Mouse (Mus musculus): Measurements from ENCODE around the gene Lyrm4. TPM values are rescaled to one million over a fixed set of nuclear protein-coding genes. Genes with fewer than 3 reads are reported as not detected.

Lyrm4 gene
- polyA plus RNA-seq, 1 experiment from 2014 or later, result 16.9 TPM

- ATAC-seq, result no peak
- H3K4me1 ChIP-seq (replicated peaks; ENCODE audit: control insufficient read depth, insufficient read depth, low read length), result no peaks in the 10 kb centered on the region
- H3K4me2 ChIP-seq (replicated peaks; ENCODE audit: low read depth), result no peak overlapping the region
- no peak for TF ChIP-seq CTCF (IDR thresholded peaks at IDR 0.05; ENCODE audit: low read depth)
- no peaks in the 10 kb centered on the region for H3K9me3 ChIP-seq (ENCODE audit: control insufficient read depth)
- H3K9ac ChIP-seq (ENCODE audit: low read depth, low read length), result no peak overlapping the region
- no peak overlapping the region for H3K27ac ChIP-seq (ENCODE audit: low read depth, low read length)
- no peaks in the 10 kb centered on the region for H3K27me3 ChIP-seq (replicated peaks; ENCODE audit: control insufficient read depth, insufficient read depth, low read length)
- no peak overlapping the region for H3K4me3 ChIP-seq (ENCODE audit: low read depth, low read length)
- 91% methylated on average over 1 of the region's 1 CpGs for WGBS
- H3K36me3 ChIP-seq (ENCODE audit: control insufficient read depth, insufficient read depth), result no peaks in the 10 kb centered on the region
Measured at GRCm38 (mm10) chr13:36056509-36056908, 60.8 kb downstream of the Lyrm4 start.

- no peaks in the 10 kb centered on the region for H3K9me3 ChIP-seq (ENCODE audit: control insufficient read depth)
- ATAC-seq, result no peak
- no peak overlapping the region for H3K4me3 ChIP-seq (ENCODE audit: low read depth, low read length)
- no peak overlapping the region for H3K9ac ChIP-seq (ENCODE audit: low read depth, low read length)
- no peak overlapping the region for H3K4me2 ChIP-seq (replicated peaks; ENCODE audit: low read depth)
- TF ChIP-seq CTCF (IDR thresholded peaks at IDR 0.05; ENCODE audit: low read depth), result no peak
- WGBS, result 77% methylated on average over 4 of the region's 4 CpGs
- H3K4me1 ChIP-seq (replicated peaks; ENCODE audit: control insufficient read depth, insufficient read depth, low read length), result no peaks in the 10 kb centered on the region
- no peak overlapping the region for H3K27ac ChIP-seq (ENCODE audit: low read depth, low read length)
- no peaks in the 10 kb centered on the region for H3K27me3 ChIP-seq (replicated peaks; ENCODE audit: control insufficient read depth, insufficient read depth, low read length)
- H3K36me3 ChIP-seq (ENCODE audit: control insufficient read depth, insufficient read depth), result no peaks in the 10 kb centered on the region; the same call in 1 of the 2 replicates
Measured at GRCm38 (mm10) chr13:36035528-36035927, 81.8 kb downstream of the Lyrm4 start.

GRCm38 (mm10) chr13:36031959-36032358, 85.4 kb downstream of the Lyrm4 start:
- H3K9ac ChIP-seq (ENCODE audit: low read depth, low read length), result no peak overlapping the region
- H3K4me2 ChIP-seq (replicated peaks; ENCODE audit: low read depth), result peak overlapping the region; percentile 37
- no peak for TF ChIP-seq CTCF (IDR thresholded peaks at IDR 0.05; ENCODE audit: low read depth)
- 34% methylated on average over 9 of the region's 9 CpGs for WGBS
- peak overlapping the region; percentile 57; the same call in 1 of the 2 replicates for H3K27ac ChIP-seq (ENCODE audit: low read depth, low read length)
- no peaks in the 10 kb centered on the region for H3K4me1 ChIP-seq (replicated peaks; ENCODE audit: control insufficient read depth, insufficient read depth, low read length)
- H3K9me3 ChIP-seq (ENCODE audit: control insufficient read depth), result no peaks in the 10 kb centered on the region
- H3K4me3 ChIP-seq (ENCODE audit: low read depth, low read length), result no peak overlapping the region
- H3K36me3 ChIP-seq (ENCODE audit: control insufficient read depth, insufficient read depth), result no peaks in the 10 kb centered on the region
- peak; percentile 81 for ATAC-seq
- H3K27me3 ChIP-seq (replicated peaks; ENCODE audit: control insufficient read depth, insufficient read depth, low read length), result no peaks in the 10 kb centered on the region

DNA sequence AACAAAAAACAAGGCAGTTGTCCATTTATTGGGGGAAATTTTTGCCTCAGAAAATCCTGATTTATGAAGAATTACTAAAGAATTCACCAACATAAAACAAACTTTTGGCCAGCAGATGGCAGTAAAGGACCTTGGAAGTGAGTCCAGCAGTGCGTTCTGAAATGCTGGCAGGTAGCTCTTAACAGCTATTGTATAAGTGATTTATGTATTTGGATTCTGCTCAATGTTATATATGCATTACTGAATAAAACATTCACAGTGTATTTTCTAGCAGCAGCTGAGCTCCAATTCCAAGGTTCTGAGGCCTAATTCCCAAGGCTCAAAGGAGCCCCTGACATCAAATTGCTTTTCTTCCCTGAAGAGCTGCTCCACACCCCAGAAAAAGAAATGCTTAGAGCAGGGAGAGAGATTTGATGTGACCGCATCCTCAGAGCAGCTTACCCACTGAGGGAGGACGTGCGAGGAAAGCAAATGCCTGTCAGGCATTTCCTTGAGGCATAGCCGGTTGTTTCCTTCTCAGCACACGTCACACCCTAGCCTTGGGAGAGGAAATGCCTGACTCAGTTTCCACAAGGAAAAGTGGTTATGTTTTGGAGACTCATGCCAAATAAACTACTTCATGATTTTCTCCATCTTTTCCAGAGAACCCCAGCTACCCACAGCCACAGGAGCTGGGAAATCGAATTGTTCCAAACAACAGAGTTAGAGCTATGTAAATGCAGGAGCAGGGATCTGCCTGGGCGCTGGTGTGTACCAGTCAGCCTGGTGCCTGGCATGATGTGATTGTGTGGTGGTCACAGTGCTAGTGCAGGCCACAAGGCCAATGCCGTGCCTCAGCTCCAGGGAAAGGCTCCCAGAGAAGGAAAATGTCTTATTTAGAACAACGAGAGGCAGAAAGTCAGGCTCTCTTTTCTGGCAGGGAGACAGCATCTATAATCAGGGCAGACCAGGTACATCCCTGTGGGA, 97.7 kb downstream of the Lyrm4 start:
- no peak overlapping the region for H3K9ac ChIP-seq (ENCODE audit: low read depth, low read length)
- no peaks in the 10 kb centered on the region for H3K27me3 ChIP-seq (replicated peaks; ENCODE audit: control insufficient read depth, insufficient read depth, low read length)
- no peaks in the 10 kb centered on the region; the same call in 1 of the 2 replicates for H3K4me1 ChIP-seq (replicated peaks; ENCODE audit: control insufficient read depth, insufficient read depth, low read length)
- H3K36me3 ChIP-seq (ENCODE audit: control insufficient read depth, insufficient read depth), result no peaks in the 10 kb centered on the region
- H3K4me2 ChIP-seq (replicated peaks; ENCODE audit: low read depth), result no peak overlapping the region
- peak; percentile 85 for TF ChIP-seq CTCF (IDR thresholded peaks at IDR 0.05; ENCODE audit: low read depth)
- WGBS, result 60% methylated on average over 10 of the region's 10 CpGs
- ATAC-seq, result no peak
- no peak overlapping the region for H3K4me3 ChIP-seq (ENCODE audit: low read depth, low read length)
- no peak overlapping the region for H3K27ac ChIP-seq (ENCODE audit: low read depth, low read length)
- no peaks in the 10 kb centered on the region for H3K9me3 ChIP-seq (ENCODE audit: control insufficient read depth)

- H3K9me3 ChIP-seq (ENCODE audit: control insufficient read depth), result no peaks in the 10 kb centered on the region
- no peak overlapping the region for H3K27ac ChIP-seq (ENCODE audit: low read depth, low read length)
- 54% methylated on average over 2 of the region's 2 CpGs for WGBS
- H3K9ac ChIP-seq (ENCODE audit: low read depth, low read length), result no peak overlapping the region
- H3K4me3 ChIP-seq (ENCODE audit: low read depth, low read length), result no peak overlapping the region
- no peaks in the 10 kb centered on the region; the same call in 1 of the 2 replicates for H3K4me1 ChIP-seq (replicated peaks; ENCODE audit: control insufficient read depth, insufficient read depth, low read length)
- no peak for ATAC-seq
- TF ChIP-seq CTCF (IDR thresholded peaks at IDR 0.05; ENCODE audit: low read depth), result no peak
- H3K36me3 ChIP-seq (ENCODE audit: control insufficient read depth, insufficient read depth), result no peaks in the 10 kb centered on the region
- H3K27me3 ChIP-seq (replicated peaks; ENCODE audit: control insufficient read depth, insufficient read depth, low read length), result no peaks in the 10 kb centered on the region
- H3K4me2 ChIP-seq (replicated peaks; ENCODE audit: low read depth), result no peak overlapping the region
Measured at GRCm38 (mm10) chr13:36018017-36018416, 99.3 kb downstream of the Lyrm4 start.

DNA sequence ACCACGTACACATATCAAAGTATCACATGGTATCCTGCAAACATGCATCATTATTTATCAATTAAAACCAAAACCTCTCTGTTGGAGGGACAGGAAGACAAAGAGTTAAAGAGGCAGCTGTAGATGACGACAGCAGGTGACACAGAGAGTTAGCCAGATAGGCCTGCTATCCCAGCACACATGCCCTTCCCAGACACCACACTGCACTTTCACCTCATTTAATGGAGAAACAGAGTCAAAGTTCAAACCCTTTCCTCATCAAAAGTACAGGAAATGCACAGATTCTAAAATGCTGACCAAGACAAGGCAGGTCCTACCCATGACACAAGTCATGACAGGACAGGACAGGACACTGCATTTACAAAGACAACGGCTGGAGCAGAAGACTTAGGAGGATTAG, 101.7 kb downstream of the Lyrm4 start:
- WGBS, result 52% methylated on average over 3 of the region's 3 CpGs
- Histone ChIP-seq H3K9ac (ENCODE audit: low read depth, low read length) (no peak overlapping the region), H3K27me3 (replicated peaks; ENCODE audit: control insufficient read depth, insufficient read depth, low read length) (no peaks in the 10 kb centered on the region), H3K4me3 (ENCODE audit: low read depth, low read length) (no peak overlapping the region), H3K27ac (ENCODE audit: low read depth, low read length) (no peak overlapping the region), H3K9me3 (ENCODE audit: control insufficient read depth) (no peaks in the 10 kb centered on the region), H3K4me2 (replicated peaks; ENCODE audit: low read depth) (no peak overlapping the region), H3K4me1 (replicated peaks; ENCODE audit: control insufficient read depth, insufficient read depth, low read length) (no peaks in the 10 kb centered on the region; the same call in 1 of the 2 replicates), H3K36me3 (ENCODE audit: control insufficient read depth, insufficient read depth) (no peaks in the 10 kb centered on the region)
- ATAC-seq, result peak; percentile 90
- TF ChIP-seq CTCF (IDR thresholded peaks at IDR 0.05; ENCODE audit: low read depth), result no peak
